Mouse (Mus musculus) B cell, adult (primary cell): ENCODE measurements around the gene Cela3b. TPM values are rescaled to one million over a fixed set of nuclear protein-coding genes. Genes with fewer than 3 reads are reported as not detected.

Experiments
- total RNA-seq: library from RNA; stranded (reverse); gene quantifications from 4 replicates; pipeline ENCODE4 v1.2.4, GENCODE M21; 2023; ENCODE audit not compliant: inconsistent age

Cela3b gene
- total RNA-seq: 0.96 to 1.3 TPM in 2 of 4 replicates, not detected in the others

DNA sequence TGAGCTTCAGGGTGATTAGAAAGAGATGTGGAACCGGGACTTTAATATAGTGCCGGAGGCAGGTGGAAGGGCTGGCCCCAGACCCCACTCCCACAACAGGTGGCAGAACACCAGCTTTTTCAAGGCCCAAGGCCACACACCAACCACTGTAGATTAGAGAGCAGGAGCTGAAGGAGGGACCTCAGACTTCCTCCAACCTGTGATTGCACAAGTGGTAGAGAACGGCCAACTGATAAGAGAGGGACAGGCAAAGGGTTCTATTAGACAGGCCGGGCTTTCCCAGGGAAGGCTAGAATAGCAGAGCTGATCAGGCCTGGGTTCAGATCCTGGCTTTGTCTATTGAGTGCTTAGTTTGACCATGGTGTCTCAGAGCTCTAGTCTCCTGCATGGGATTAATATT lies at the start of gene Cela3b:
Cela3b (minus strand) TSS at position 39 of the 400 bp plus-strand sequence.

GRCm38 (mm10) chr4:137468260-137469080 lies 38.1 kb upstream of the Cela3b start, which contains the start of gene Hspg2:
Gene Hspg2, plus strand, starts transcription at chr4:137468769.

GRCm38 (mm10) chr4:137453234-137453767 lies 23.0 kb upstream of the Cela3b start, which contains the start of gene 1700013G24Rik:
Gene 1700013G24Rik, plus strand, starts transcription at chr4:137453284.

GRCm38 (mm10) chr4:137409691-137410090 lies 20.6 kb downstream of the Cela3b start, which contains the start of gene Cela3a:
Gene Cela3a, minus strand, starts transcription at chr4:137409791.

Other genes starting within 250 kb of the Cela3b start
- 0.21 TPM in 1 of 4 replicates, not detected in the others for gene Wnt4, start 153.1 kb downstream of the Cela3b start, total RNA-seq
- gene Cdc42, start 72.8 kb downstream of the Cela3b start, total RNA-seq: 462 to 495 TPM (median 482 TPM) in 4 replicates
- gene Cela3a, start 20.7 kb downstream of the Cela3b start, total RNA-seq: not detected in 4 replicates
- not detected in 4 replicates for gene 1700013G24Rik, start 22.7 kb upstream of the Cela3b start, total RNA-seq
- 1.3 to 3.0 TPM (median 1.7 TPM) in 4 replicates for gene Hspg2, start 38.2 kb upstream of the Cela3b start, total RNA-seq
- gene Ldlrad2, start 144.0 kb upstream of the Cela3b start, total RNA-seq: not detected in 4 replicates
- 217 to 247 TPM (median 231 TPM) in 4 replicates for gene Usp48, start 163.2 kb upstream of the Cela3b start, total RNA-seq
- gene Rap1gap, start 234.2 kb upstream of the Cela3b start, total RNA-seq: 8.6 to 15.2 TPM (median 12.3 TPM) in 4 replicates